In the genomic region with DNA sequence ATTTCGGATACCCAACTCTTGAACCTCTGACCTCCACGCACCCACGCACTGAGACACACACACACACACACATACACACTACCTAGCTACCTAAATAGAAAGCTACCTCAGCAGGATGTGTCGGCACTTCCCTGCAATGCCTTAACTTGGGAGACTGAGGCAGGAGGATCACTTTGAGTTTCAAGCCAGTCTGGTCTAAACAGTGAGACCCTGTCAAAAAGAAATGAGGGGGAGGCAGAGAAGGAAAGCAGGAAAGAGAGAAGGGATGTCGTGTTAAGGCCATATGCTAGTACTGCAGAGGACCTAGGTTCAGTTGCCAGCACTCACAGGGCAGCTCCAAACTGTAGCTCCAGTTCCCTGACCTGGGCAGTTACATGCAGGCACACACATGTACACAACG, we compare ENCODE assay signal across 8 mouse cellular contexts. TPM values are rescaled to one million over a fixed set of nuclear protein-coding genes. Genes with fewer than 3 reads are reported as not detected.
DNase-seq lines count a peak whose midpoint lies in the region; ATAC-seq and TF ChIP-seq lines count a peak whose summit lies in the region.
"Had no signal": no experiment of that assay in that cellular context is flagged by ENCODE, and none has a peak within 500 bp of the region (broad histone marks: within the 10 kb centered on the region; RNA-seq: fewer than 3 reads in every experiment).

No protein-coding gene starts in this region.

- H3K36me3 ChIP-seq in hindbrain, embryonic 10.5 days = no peaks in the 10 kb centered on the region
- 0 out of 2 replicates have a peak, but pooled peaks cover 4% of the 10 kb centered on the region for H3K36me3 ChIP-seq in hindbrain, embryonic 14.5 days (replicated peaks; ENCODE audit: control insufficient read depth, insufficient read depth)
- H3K36me3 ChIP-seq in testis, adult 2 months (ENCODE audit: control insufficient read depth, insufficient read depth, low read length) = no peaks in the 10 kb centered on the region
- H3K36me3 ChIP-seq in splenic B cell, adult 2 months (ENCODE audit: control insufficient read depth, insufficient read depth, low read length, poor library complexity, severe bottlenecking) = no peaks in the 10 kb centered on the region

- H3K9ac ChIP-seq in hindbrain, embryonic 14.5 days = no peak overlapping the region

- no peak for ATAC-seq in hindbrain, embryonic 14.5 days (ENCODE audit: low FRiP score)

- peak overlapping the region; percentile 99; the same call in 1 of the 2 replicates for H3K27ac ChIP-seq in hindbrain, embryonic 10.5 days
- H3K27ac ChIP-seq in hindbrain, embryonic 14.5 days = no peak overlapping the region
- no peak overlapping the region for H3K27ac ChIP-seq in testis, adult 2 months (ENCODE audit: control insufficient read depth, insufficient read depth, low read depth, low read length)

- no peaks in the 10 kb centered on the region for H3K9me3 ChIP-seq in hindbrain, embryonic 10.5 days
- no peaks in the 10 kb centered on the region for H3K9me3 ChIP-seq in hindbrain, embryonic 14.5 days (ENCODE audit: control insufficient read depth, low read length)
- H3K9me3 ChIP-seq: G1E had no signal

- TF ChIP-seq CTCF in testis, adult 2 months (IDR thresholded peaks at IDR 0.05; ENCODE audit: control insufficient read depth, insufficient read depth, insufficient replicate concordance, low read depth, low read length) = no peak

- 72% methylated on average over 6 of the region's 6 CpGs for WGBS in hindbrain, embryonic 10.5 days
- 78% methylated on average over 6 of the region's 6 CpGs for WGBS in hindbrain, embryonic 14.5 days

- no peaks in the 10 kb centered on the region for H3K27me3 ChIP-seq in hindbrain, embryonic 10.5 days (ENCODE audit: insufficient read depth, poor library complexity, severe bottlenecking)
- H3K27me3 ChIP-seq in hindbrain, embryonic 14.5 days (ENCODE audit: control insufficient read depth, insufficient read depth, low read length) = no peaks in the 10 kb centered on the region
- no peaks in the 10 kb centered on the region for H3K27me3 ChIP-seq in testis, adult 2 months (ENCODE audit: control insufficient read depth, insufficient read depth, low read length)
- no peaks in the 10 kb centered on the region for H3K27me3 ChIP-seq in splenic B cell, adult 2 months (ENCODE audit: control insufficient read depth, insufficient read depth, low read length, poor library complexity, severe bottlenecking)

- no peak for TF ChIP-seq POLR2A in testis, adult 2 months (IDR thresholded peaks at IDR 0.05; ENCODE audit: control insufficient read depth, low read depth, low read length)

- peaks cover 38% of the 10 kb centered on the region for H3K4me1 ChIP-seq in hindbrain, embryonic 10.5 days (replicated peaks)
- peaks cover 20% of the 10 kb centered on the region for H3K4me1 ChIP-seq in hindbrain, embryonic 14.5 days (replicated peaks; ENCODE audit: control insufficient read depth, insufficient read depth, low read length)
- H3K4me1 ChIP-seq in testis, adult 2 months (ENCODE audit: control insufficient read depth, insufficient read depth, low read length) = peaks cover 21% of the 10 kb centered on the region

- H3K4me2 ChIP-seq in hindbrain, embryonic 14.5 days (replicated peaks) = no peak overlapping the region

- H3K4me3 ChIP-seq in hindbrain, embryonic 10.5 days = no peak overlapping the region
- H3K4me3 ChIP-seq in hindbrain, embryonic 14.5 days (replicated peaks; ENCODE audit: low read length) = no peak overlapping the region
- H3K4me3 ChIP-seq in testis, adult 2 months (ENCODE audit: control insufficient read depth, low read depth, low read length) = peak overlapping the region; percentile 83

- no peak for DNase-seq in hindbrain, embryonic 10.5 days (ENCODE audit: low spot score)
- DNase-seq in hindbrain, embryonic 14.5 days (ENCODE audit: low spot score) = no peak
- no peak for DNase-seq in testis, postnatal 10 days (ENCODE audit: low spot score)
- DNase-seq in induced T-regulatory cell, adult 2 months (ENCODE audit: low read depth) = peak; percentile 56
- peak; percentile 25 for DNase-seq in splenic B cell, adult 2 months (ENCODE audit: low read depth, low spot score)
- DNase-seq in embryo, embryonic 10 days (ENCODE audit: low spot score) = no peak

RNA-seq across cellular contexts. Expression of gene Jpt1, which starts 0.8 kb away (rescaled TPM):
- polyA plus RNA-seq in hindbrain, embryonic 10.5 days (2016; fragmentation: Nextera tagmentation; extraction: Ambion mirVana) = 778 and 995 TPM in 2 replicates
- polyA plus RNA-seq in hindbrain, embryonic 14.5 days (2014; fragmentation: Nextera tagmentation; extraction: Ambion mirVana) = 1,350 and 1,384 TPM in 2 replicates
- 548 and 576 TPM in 2 replicates for polyA plus RNA-seq in testis, adult 2 months (2012; rRNA removed)

RNA-seq across cellular contexts. Expression of gene Sumo2, which starts 21.1 kb away (rescaled TPM):
- polyA plus RNA-seq in hindbrain, embryonic 10.5 days (2016; fragmentation: Nextera tagmentation; extraction: Ambion mirVana) = 1,372 and 1,467 TPM in 2 replicates
- 968 and 989 TPM in 2 replicates for polyA plus RNA-seq in hindbrain, embryonic 14.5 days (2014; fragmentation: Nextera tagmentation; extraction: Ambion mirVana)
- polyA plus RNA-seq in testis, adult 2 months (2012; rRNA removed) = 50.6 and 72.2 TPM in 2 replicates

RNA-seq across cellular contexts. Expression of gene Nt5c, which starts 23.4 kb away (rescaled TPM):
- 93.3 and 98.0 TPM in 2 replicates for polyA plus RNA-seq in hindbrain, embryonic 10.5 days (2016; fragmentation: Nextera tagmentation; extraction: Ambion mirVana)
- polyA plus RNA-seq in hindbrain, embryonic 14.5 days (2014; fragmentation: Nextera tagmentation; extraction: Ambion mirVana) = 85.3 and 98.0 TPM in 2 replicates
- polyA plus RNA-seq in testis, adult 2 months (2012; rRNA removed) = 32.4 and 34.0 TPM in 2 replicates

RNA-seq across cellular contexts. Expression of gene Armc7, which starts 39.6 kb away (rescaled TPM):
- polyA plus RNA-seq in hindbrain, embryonic 10.5 days (2016; fragmentation: Nextera tagmentation; extraction: Ambion mirVana) = 8.1 and 10.8 TPM in 2 replicates
- polyA plus RNA-seq in hindbrain, embryonic 14.5 days (2014; fragmentation: Nextera tagmentation; extraction: Ambion mirVana) = 14.2 and 14.8 TPM in 2 replicates
- 3.3 and 3.8 TPM in 2 replicates for polyA plus RNA-seq in testis, adult 2 months (2012; rRNA removed)

RNA-seq across cellular contexts. Expression of gene Nup85, which starts 49.2 kb away (rescaled TPM):
- polyA plus RNA-seq in hindbrain, embryonic 10.5 days (2016; fragmentation: Nextera tagmentation; extraction: Ambion mirVana) = 192 and 243 TPM in 2 replicates
- polyA plus RNA-seq in hindbrain, embryonic 14.5 days (2014; fragmentation: Nextera tagmentation; extraction: Ambion mirVana) = 95.2 and 99.8 TPM in 2 replicates
- polyA plus RNA-seq in testis, adult 2 months (2012; rRNA removed) = 36.3 and 42.6 TPM in 2 replicates

Comparison
In these comparisons a context has a peak if more than half of its experiments do, and no peak if none do; other contexts are left out.
1. DNase-seq: peak in induced T-regulatory cell, adult 2 months (single experiment) and splenic B cell, adult 2 months (single experiment); none in hindbrain, embryonic 10.5 days (single experiment), hindbrain, embryonic 14.5 days (single experiment), testis, postnatal 10 days (single experiment) and embryo, embryonic 10 days (single experiment).
2. RNA of gene Sumo2, which starts 21.1 kb away (polyA plus RNA-seq): 1,372 to 1,467 TPM in hindbrain, embryonic 10.5 days and 968 to 989 TPM in hindbrain, embryonic 14.5 days; 50.6 to 72.2 TPM in testis, adult 2 months; every median in the first group is over 10 times any median in the second.